Mouse (Mus musculus) limb, embryonic 15.5 days (tissue): ENCODE results near the gene Trp53i11. TPM values are rescaled to one million over a fixed set of nuclear protein-coding genes. Genes with fewer than 3 reads are reported as not detected.

ENCODE experiments used
- ATAC-seq: fragments of 200-750 bp; cut with Nextera tagmentation; 2 replicates; pipeline ENCODE4 v1.8.0; 2017; ENCODE audit warnings: low read depth, moderate TSS enrichment; ENCODE audit not compliant: insufficient number of reproducible peaks, low FRiP score, low TSS enrichment
- H3K27ac ChIP-seq: fragments of 300-500 bp; sonication (generic); 2 replicates; pipeline ENCODE4 v1.5.1; 2015; ENCODE audit warnings: moderate library complexity, mild to moderate bottlenecking, inconsistent platforms
- H3K27me3 ChIP-seq: fragments of 300-500 bp; sonication (generic); 2 replicates; pipeline ENCODE4 v1.6.1; 2015; ENCODE audit warnings: inconsistent platforms
- H3K36me3 ChIP-seq: fragments of 300-500 bp; sonication (generic); 2 replicates; pipeline ENCODE4 v1.6.1; 2015; ENCODE audit warnings: inconsistent platforms
- H3K4me1 ChIP-seq: fragments of 300-500 bp; sonication (generic); 2 replicates; pipeline ENCODE4 v1.6.1; 2015; ENCODE audit warnings: inconsistent platforms
- H3K4me2 ChIP-seq: fragments of 300-500 bp; sonication (generic); 2 replicates; pipeline ENCODE4 v1.6.1; 2015; ENCODE audit warnings: mild to moderate bottlenecking, inconsistent platforms
- H3K4me3 ChIP-seq: fragments of 300-500 bp; sonication (generic); 2 replicates; pipeline ENCODE4 v1.5.1; 2015; ENCODE audit warnings: mild to moderate bottlenecking, inconsistent platforms
- H3K9ac ChIP-seq: fragments of 300-500 bp; sonication (generic); 2 replicates; pipeline ENCODE4 v1.6.1; 2015; ENCODE audit warnings: inconsistent platforms
- H3K9me3 ChIP-seq: fragments of 300-500 bp; sonication (generic); 2 replicates; pipeline ENCODE4 v1.6.1; 2016; ENCODE audit warnings: inconsistent platforms
- WGBS: fragments of 180-500 bp; shearing (Covaris S2); methylation state at CpG from one replicate; pipeline ENCODE4 v1.1.7; 2015; 5-methylcytosine and 5-hydroxymethylcytosine counted together
- polyA plus RNA-seq: library from polyadenylated mRNA; unstranded; fragments of >200 nt; fragmentation: Nextera tagmentation; extraction: Ambion mirVana; gene quantifications from 2 replicates; pipeline ENCODE4 v1.2.1, GENCODE M21; 2015

The Trp53i11 gene
- polyA plus RNA-seq: 26.5 and 31.0 TPM in 2 replicates

DNA sequence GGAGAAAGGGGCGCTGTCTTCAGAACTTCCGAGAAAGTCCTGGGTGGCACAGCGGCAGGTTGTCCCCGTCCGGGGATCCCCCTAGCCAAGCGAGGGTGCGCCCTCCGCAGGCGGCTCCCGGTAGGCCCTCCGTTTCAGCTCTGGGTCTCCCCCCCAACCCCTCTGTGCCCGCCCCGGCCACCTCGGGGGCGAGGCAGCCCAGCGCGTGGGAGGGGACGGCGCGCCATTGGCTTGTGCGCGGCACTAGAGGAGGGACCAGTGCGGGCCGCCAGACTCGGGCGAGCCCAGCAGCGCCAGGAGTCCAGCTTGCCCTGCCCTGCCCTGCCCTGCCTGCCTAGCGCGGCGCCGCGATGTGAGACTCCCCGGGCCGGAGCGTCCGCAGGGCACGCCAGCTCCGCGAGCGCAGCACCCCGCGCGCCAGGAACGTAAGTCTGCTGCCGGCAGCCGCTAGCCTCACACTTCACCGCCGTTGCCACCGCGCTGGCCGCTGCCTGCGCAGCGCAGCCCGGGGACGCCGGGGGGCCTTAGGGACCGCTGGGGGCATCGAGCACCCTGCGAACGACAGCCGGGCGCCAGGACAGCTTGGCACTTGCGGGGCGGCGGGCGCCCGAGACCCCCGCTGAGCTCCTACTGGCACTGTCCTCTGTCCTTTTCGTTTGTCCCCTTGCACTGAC is at the start of gene Trp53i11:
TSS of gene Trp53i11 (plus strand) at position 226 of the 674 bp plus-strand sequence.
- Histone ChIP-seq H3K27ac (peak within 1 kb of the TSS; percentile 54; the same call in 1 of the 2 replicates), H3K27me3 (peaks cover 34% of the 10 kb centered on the region), H3K9me3 (no peaks in the 10 kb centered on the region), H3K36me3 (no peaks in the 10 kb centered on the region), H3K4me2 (peak within 1 kb of the TSS; percentile 100), H3K4me1 (peaks cover 39% of the 10 kb centered on the region), H3K4me3 (peak within 1 kb of the TSS; percentile 68), H3K9ac (peak within 1 kb of the TSS; percentile 54)
- WGBS: under 1% methylated on average over 69 of the region's 69 CpGs
- ATAC-seq: peak; percentile 74

DNA sequence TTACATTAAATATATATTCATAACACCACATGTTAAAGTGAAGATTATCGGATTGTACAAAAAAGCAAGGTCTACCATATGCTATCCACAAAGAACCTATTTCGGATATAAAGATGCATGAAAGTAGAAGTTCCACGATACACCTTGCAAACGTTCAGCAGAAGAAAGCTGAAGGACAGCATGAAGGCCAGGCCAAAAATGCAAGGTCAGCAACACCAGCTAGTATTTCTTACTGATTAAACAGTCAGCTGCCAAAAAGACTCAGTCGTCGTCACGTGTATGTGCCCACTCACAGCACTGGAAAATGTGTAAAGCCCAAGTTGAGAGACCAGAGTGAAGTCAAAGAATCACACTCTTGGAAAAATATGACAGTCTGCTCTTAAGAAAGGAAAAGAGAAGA is 47.9 kb upstream of the Trp53i11 start:
- Histone ChIP-seq H3K9ac (no peak overlapping the region), H3K4me2 (no peak overlapping the region), H3K27me3 (no peaks in the 10 kb centered on the region), H3K9me3 (no peaks in the 10 kb centered on the region), H3K36me3 (no peaks in the 10 kb centered on the region), H3K4me1 (0 out of 2 replicates have a peak, but pooled peaks cover 2% of the 10 kb centered on the region), H3K27ac (no peak overlapping the region), H3K4me3 (no peak overlapping the region)
- WGBS: 85% methylated on average over 7 of the region's 7 CpGs
- ATAC-seq: no peak

DNA sequence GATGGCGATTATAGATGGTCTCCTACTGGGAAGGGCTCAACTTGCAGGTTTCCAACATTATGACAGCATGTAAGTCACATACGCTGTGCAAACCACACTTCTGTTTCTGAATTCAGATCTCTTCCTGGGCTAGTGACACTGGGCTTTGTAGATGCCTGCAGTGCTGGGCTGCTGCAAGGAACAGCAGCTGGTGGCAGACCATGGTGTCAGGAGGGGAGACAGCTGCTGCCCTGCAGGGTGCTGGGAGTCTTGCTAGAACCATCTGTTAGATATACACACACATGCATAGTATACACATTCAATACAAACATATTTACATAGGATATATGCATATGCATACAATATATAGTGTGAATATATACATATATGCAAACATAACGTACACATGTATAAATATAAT is 46.0 kb upstream of the Trp53i11 start:
- Histone ChIP-seq H3K4me2 (no peak overlapping the region), H3K4me3 (no peak overlapping the region), H3K27ac (no peak overlapping the region), H3K27me3 (no peaks in the 10 kb centered on the region), H3K9ac (no peak overlapping the region), H3K4me1 (0 out of 2 replicates have a peak, but pooled peaks cover 2% of the 10 kb centered on the region), H3K36me3 (no peaks in the 10 kb centered on the region), H3K9me3 (no peaks in the 10 kb centered on the region)
- WGBS: 75% methylated on average over 3 of the region's 3 CpGs
- no peak for ATAC-seq

DNA sequence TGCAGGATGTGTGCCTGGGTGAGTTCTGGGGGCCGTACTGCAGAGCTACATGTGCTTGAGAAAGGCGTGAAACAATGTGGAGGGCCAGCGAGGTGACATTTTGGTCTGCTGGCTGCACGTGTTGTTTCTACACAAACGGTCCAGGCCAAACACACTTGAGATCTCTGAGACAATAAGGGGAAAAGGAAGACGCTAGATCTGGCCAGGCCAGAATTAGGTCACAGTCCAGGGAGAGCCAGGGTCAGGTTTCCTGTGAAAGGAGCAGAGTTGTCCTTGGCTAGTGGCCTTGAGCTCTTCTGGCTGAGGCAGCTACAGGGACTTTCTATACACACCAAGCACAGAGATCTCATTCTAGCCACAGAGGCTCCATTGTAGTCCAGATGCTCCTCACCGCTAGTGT is 44.7 kb upstream of the Trp53i11 start:
- no peaks in the 10 kb centered on the region for H3K9me3 ChIP-seq
- 66% methylated on average over 7 of the region's 7 CpGs for WGBS
- no peak overlapping the region for H3K4me2 ChIP-seq
- H3K36me3 ChIP-seq: no peaks in the 10 kb centered on the region
- no peak overlapping the region for H3K9ac ChIP-seq
- no peaks in the 10 kb centered on the region for H3K27me3 ChIP-seq
- H3K4me3 ChIP-seq: no peak overlapping the region
- no peak overlapping the region for H3K27ac ChIP-seq
- no peak for ATAC-seq
- 0 out of 2 replicates have a peak, but pooled peaks cover 2% of the 10 kb centered on the region for H3K4me1 ChIP-seq

DNA sequence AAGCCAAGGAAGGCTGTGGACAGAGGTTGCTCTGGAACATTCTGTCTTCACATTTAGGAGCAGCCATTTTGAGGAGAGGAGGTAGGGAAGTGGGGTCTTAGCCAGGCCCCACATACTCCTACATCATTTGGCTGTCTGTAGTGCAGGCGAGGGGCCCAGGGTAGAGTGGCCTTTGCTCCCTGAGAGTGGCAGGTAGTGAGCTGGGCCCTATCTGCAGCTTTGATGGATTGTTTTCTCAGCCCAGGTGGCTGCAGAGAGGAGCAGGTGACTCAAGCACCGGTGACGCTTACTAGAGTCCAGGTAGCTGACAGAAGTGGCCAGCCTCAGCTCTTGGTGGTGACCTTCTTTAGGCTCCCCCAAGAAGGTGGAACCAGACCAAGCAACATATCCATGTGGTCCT is 43.2 kb upstream of the Trp53i11 start:
- Histone ChIP-seq H3K27ac (no peak overlapping the region), H3K9ac (no peak overlapping the region), H3K27me3 (no peaks in the 10 kb centered on the region), H3K4me3 (no peak overlapping the region), H3K4me2 (no peak overlapping the region), H3K4me1 (0 out of 2 replicates have a peak, but pooled peaks cover 2% of the 10 kb centered on the region), H3K36me3 (no peaks in the 10 kb centered on the region), H3K9me3 (no peaks in the 10 kb centered on the region)
- ATAC-seq: no peak
- 79% methylated on average over 3 of the region's 3 CpGs for WGBS

DNA sequence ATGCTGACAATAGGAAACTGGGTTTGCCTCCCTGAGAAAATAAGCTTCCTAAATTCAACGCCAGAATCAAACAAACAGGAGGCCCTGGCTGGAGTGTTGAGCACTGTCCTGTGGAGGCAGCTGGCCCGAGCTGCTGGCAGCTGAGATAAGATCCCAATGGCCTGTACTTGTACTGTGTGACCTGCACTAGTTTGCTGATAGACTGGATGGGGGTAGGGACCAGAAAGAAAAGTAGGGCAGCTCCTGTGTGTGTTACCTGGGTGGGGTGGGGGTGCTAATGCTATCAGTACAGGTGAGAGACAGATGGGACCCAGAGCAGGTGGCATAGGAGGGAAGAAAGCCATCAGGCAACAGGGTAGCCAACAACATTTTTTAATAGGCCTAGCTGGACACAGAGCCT is 37.3 kb upstream of the Trp53i11 start:
- no peak overlapping the region for H3K27ac ChIP-seq
- no peaks in the 10 kb centered on the region for H3K36me3 ChIP-seq
- 62% methylated on average over 2 of the region's 2 CpGs for WGBS
- H3K4me1 ChIP-seq: no peaks in the 10 kb centered on the region
- H3K9me3 ChIP-seq: no peaks in the 10 kb centered on the region
- H3K4me2 ChIP-seq: no peak overlapping the region
- no peak overlapping the region for H3K9ac ChIP-seq
- no peaks in the 10 kb centered on the region for H3K27me3 ChIP-seq
- H3K4me3 ChIP-seq: no peak overlapping the region
- no peak for ATAC-seq

DNA sequence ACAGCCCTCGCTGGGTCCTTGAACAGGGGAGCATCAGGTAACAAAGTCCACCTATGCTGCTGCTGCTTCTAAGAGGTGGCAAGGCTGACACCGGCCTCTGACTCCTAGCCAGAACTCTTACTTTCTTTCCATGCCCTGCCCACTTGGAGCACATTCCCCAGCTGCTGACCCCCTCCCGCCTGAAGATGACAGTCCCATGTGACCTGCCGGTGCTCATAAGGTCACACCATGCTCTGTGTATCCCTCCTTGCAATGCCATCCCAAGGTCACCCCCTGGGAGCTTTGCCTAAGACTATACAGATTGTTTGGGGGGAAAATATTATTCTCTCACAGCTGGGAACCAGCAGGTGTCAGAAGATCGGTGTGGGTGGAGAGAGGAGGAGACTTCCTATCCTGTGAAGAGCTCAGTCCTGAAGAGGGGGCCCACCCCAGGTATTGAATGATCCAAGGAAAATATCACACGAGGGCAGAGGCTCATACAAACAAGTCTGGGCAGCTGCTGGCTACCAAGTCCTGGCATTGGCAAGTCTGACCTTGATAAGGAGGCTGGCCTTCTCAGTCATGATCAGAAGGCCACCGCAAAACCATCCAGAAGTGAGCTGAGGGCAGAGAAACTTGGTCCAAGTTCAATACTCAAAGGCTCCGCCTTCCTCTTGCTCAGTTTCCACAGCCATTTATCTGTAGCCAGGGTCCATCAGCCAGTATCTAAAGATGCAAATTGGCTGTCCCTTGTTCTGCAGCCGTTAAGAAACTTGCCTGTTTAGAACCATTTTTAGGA is 36.5 kb upstream of the Trp53i11 start:
- H3K4me3 ChIP-seq: no peak overlapping the region
- no peaks in the 10 kb centered on the region for H3K36me3 ChIP-seq
- H3K27me3 ChIP-seq: no peaks in the 10 kb centered on the region
- 67% methylated on average over 9 of the region's 9 CpGs for WGBS
- H3K4me2 ChIP-seq: no peak overlapping the region
- no peak overlapping the region for H3K27ac ChIP-seq
- no peak overlapping the region for H3K9ac ChIP-seq
- no peak for ATAC-seq
- no peaks in the 10 kb centered on the region for H3K9me3 ChIP-seq
- no peaks in the 10 kb centered on the region for H3K4me1 ChIP-seq

DNA sequence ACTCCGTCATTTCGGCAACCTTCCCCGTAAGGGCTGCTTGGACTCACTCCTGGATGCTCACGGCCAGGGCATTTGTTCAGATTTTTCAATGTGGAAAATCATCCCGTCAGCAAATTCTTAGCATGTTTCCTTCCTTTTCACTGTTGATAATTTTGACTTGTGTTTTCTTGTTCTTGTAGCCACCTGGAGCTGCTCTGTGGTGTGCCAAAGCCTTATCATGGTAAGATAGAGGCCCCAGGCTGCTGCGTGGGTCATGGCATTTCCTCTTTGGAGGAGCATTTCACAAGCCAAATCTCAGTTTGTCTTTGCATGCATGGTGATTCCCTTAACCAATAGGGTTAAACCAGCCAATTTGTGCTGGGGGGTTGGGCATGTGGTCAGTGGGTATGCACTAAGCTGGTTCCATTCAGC is 35.2 kb upstream of the Trp53i11 start:
- H3K36me3 ChIP-seq: no peaks in the 10 kb centered on the region
- no peak overlapping the region for H3K9ac ChIP-seq
- H3K4me2 ChIP-seq: no peak overlapping the region
- no peak overlapping the region for H3K4me3 ChIP-seq
- no peak for ATAC-seq
- H3K9me3 ChIP-seq: no peaks in the 10 kb centered on the region
- no peaks in the 10 kb centered on the region for H3K27me3 ChIP-seq
- whole genome bisulfite sequencing: 72% methylated on average over 6 of the region's 6 CpGs
- no peaks in the 10 kb centered on the region for H3K4me1 ChIP-seq
- no peak overlapping the region for H3K27ac ChIP-seq

DNA sequence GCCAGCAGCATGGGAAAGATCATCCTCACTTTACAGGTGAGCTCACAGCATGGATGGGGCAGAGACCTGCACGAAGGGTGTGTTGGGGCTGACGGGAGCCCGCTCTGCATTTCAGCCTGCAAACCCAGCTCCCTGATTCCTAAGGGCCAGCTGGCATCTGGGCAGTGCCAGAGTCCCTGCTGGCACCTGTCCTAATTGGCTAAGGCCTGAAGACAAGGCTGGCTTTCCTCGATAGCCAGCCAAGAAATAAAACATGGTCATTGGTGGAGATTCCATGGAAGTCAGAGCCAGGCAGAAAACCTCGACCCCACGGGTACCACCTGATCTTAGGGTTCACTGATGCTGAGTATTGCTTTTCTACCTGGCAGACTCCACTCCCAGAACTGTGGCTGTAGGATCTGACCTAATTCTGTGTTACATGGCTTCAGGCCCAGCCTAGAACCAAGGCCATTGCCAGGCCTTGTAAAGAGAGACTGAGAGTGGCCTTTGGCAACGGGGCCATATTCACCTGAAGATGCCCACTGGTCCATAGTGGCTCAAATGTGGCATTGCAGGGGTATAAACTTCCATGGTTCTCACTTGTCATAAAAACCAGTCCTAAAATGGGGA is 34.4 kb upstream of the Trp53i11 start:
- H3K4me2 ChIP-seq: no peak overlapping the region
- H3K27me3 ChIP-seq: no peaks in the 10 kb centered on the region
- H3K4me1 ChIP-seq: no peaks in the 10 kb centered on the region
- H3K27ac ChIP-seq: no peak overlapping the region
- no peak for ATAC-seq
- H3K36me3 ChIP-seq: no peaks in the 10 kb centered on the region
- no peaks in the 10 kb centered on the region for H3K9me3 ChIP-seq
- no peak overlapping the region for H3K9ac ChIP-seq
- no peak overlapping the region for H3K4me3 ChIP-seq
- WGBS: 74% methylated on average over 7 of the region's 7 CpGs

DNA sequence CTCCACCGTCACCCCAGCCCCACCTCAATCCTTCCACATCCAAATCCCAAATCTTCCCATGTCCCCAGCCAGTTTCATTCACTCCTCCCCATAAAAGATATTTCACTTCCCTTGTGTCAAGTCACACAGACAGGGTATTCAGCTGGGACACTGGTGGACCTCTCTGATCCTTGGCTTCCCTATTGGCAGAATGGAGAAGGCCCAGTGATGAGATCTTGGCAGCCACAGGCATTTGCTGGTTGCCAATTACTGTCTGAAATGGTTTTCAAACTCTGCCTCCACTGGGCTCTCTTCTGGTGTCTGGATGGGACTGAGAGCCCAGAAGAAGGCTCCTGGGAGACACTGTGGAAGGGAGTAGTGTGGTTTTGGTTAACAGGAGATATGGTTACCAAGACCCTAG is 33.5 kb upstream of the Trp53i11 start:
- no peaks in the 10 kb centered on the region for H3K36me3 ChIP-seq
- no peaks in the 10 kb centered on the region for H3K27me3 ChIP-seq
- ATAC-seq: no peak
- H3K4me1 ChIP-seq: no peaks in the 10 kb centered on the region
- H3K9me3 ChIP-seq: no peaks in the 10 kb centered on the region
- 85% methylated on average over 1 of the region's 1 CpGs for WGBS
- no peak overlapping the region for H3K27ac ChIP-seq
- H3K4me2 ChIP-seq: no peak overlapping the region
- no peak overlapping the region for H3K9ac ChIP-seq
- no peak overlapping the region for H3K4me3 ChIP-seq

DNA sequence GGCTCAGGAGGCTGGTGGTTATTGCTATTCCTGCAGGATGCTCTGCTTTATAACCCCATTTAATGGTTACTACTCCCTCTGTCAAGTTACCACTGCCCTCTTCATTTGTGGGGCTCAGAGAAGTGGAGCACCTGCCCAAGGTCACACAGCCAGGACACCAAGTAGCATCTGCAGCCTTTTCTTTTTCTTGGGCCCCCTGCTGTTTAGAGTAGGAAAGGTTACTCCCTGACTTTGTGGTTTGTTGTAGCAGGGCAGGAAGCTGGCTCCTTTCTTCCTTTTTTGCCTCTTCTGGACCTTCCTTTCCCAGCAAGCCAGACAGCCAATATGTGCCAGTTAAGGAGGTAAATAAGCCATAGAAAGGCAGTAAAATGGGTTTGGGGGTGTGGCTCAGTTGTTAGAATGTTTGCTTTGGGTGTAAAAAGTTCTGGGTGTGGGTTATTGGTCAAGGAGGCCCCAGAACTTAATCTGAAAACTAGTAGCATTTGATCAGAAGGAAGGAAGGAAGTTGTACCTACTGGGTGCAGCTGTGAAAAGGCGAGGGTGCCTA is 32.8 kb upstream of the Trp53i11 start:
- Histone ChIP-seq H3K9ac (no peak overlapping the region), H3K4me1 (no peaks in the 10 kb centered on the region), H3K27me3 (no peaks in the 10 kb centered on the region), H3K36me3 (no peaks in the 10 kb centered on the region), H3K27ac (no peak overlapping the region), H3K4me2 (no peak overlapping the region), H3K4me3 (no peak overlapping the region), H3K9me3 (no peaks in the 10 kb centered on the region)
- ATAC-seq: no peak
- 70% methylated on average over 1 of the region's 1 CpGs for WGBS
